Mouse (Mus musculus) neutrophil, adult 5-6 weeks (primary cell): ENCODE results near the gene Mrpl37. TPM values are rescaled to one million over a fixed set of nuclear protein-coding genes. Genes with fewer than 3 reads are reported as not detected.
"Not testable (repeated sequence)": the region's sequence is repeated elsewhere in the genome, so short reads cannot be mapped to it uniquely, and the experiment has no call there.

ENCODE experiments used
- ATAC-seq: fragments of 151-379, 151-347 bp; 2 replicates; pipeline ENCODE4 v1.8.0; 2017; ENCODE audit warnings: mild to moderate bottlenecking, moderate TSS enrichment; ENCODE audit not compliant: insufficient number of reproducible peaks, poor library complexity, low FRiP score, severe bottlenecking; ENCODE audit errors: extremely low read depth
- total RNA-seq: library from RNA; stranded (forward); fragments of 200-1000 nt; gene quantifications from 2 replicates; pipeline ENCODE4 v1.2.3, GENCODE M21; 2017

The Mrpl37 gene
- 26.4 and 31.7 TPM in 2 replicates for total RNA-seq

- ATAC-seq, result peak; percentile 99
These were observed at the start of gene Mrpl37, which contains the start of gene Cyb5rl for GRCm38 (mm10) chr4:107066252-107067124. Gene Mrpl37 (minus strand): TSS chr4:107066868. Gene Cyb5rl (plus strand): TSS chr4:107066988.

DNA sequence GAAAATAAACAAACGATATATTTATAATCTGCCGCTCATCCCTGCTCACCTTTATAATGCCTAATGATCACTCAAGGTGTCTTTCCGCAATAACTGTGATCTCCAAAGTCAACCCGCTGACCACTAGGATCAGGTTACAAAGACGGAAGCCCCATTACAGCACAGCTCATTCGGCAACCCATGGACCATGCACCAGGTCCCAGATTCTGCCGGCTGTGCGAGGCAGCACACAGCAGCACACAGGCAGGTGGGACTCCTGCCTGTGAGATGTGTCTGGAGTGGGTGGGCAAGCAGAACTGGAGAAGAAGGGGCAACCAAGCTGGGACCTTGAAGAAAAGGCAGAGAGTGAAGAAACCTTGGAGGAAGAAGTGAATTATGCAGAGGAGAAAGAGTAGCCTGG is 47.6 kb upstream of the Mrpl37 start:
- ATAC-seq, result no peak

GRCm38 (mm10) chr4:107109181-107109580 is 42.5 kb upstream of the Mrpl37 start:
- not testable (repeated sequence) for ATAC-seq

DNA sequence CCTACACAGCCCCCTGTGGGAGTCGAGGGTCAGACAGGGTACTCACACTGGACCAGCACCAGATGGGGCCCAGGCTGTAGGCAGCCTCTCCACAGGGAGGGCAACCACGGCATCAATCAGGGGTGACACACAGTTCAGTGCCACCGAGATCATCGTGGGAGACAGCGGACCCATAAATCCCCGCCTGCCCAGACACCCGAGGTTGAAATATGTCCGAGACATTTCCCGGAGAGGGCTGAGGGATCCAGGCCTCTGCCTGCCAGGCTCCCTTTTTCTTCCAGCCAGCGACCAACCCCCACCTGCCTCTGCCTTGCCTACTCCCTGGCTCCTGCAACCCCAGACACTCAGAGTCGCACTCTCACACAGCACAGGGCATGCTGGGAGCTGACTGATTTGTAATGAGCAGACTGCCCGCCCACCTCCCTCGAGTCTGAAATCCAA is 41.6 kb upstream of the Mrpl37 start:
- ATAC-seq, result no peak

GRCm38 (mm10) chr4:107106777-107107176 is 40.1 kb upstream of the Mrpl37 start:
- ATAC-seq, result no peak

DNA sequence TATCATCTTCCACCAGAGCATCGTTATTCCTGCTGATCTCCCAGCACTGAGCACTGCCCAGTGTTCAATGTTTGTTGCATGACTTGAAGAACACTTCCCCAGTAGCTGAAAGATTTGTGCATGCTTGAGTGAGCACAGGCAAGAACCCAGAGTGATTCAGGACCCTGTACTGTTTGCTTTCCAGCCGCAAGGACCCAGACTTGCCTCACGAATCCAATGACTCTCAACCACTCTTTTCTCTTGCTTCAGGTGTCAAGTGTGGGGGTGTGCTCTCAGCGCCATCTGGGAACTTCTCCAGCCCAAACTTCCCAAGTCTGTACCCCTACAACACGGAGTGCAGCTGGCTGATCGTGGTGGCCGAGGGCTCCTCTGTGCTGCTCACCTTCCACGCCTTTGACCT is 35.6 kb upstream of the Mrpl37 start:
- ATAC-seq, result no peak

GRCm38 (mm10) chr4:107098791-107099525 is 32.3 kb upstream of the Mrpl37 start:
- no peak for ATAC-seq

- no peak for ATAC-seq
These were observed 31.7 kb upstream of the Mrpl37 start for GRCm38 (mm10) chr4:107098375-107098774.

DNA sequence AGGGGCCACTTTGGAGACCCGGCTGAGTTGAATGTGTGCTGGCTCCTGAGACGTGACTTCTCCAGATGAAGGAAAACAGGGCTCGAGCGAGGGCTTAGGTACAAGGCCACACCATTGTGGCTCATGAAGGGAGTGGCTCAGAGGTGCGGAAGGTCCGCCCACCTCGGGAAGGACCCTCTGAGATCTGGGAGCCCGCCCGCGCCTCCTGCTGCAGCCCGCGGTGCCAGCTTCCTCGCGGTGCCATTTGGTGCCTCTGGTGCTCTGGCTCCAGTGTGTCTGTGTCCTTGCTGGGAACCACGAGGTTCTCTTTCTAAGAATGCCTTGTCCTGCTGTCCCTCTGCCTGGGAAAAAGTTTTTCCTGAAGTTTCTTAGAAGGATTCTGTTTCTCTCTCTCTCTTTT is 31.2 kb upstream of the Mrpl37 start:
- ATAC-seq, result no peak

GRCm38 (mm10) chr4:107096841-107097373 is 30.2 kb upstream of the Mrpl37 start, which contains the start of gene Cdcp2:
Gene Cdcp2 (plus strand): TSS chr4:107096891.
- ATAC-seq, result no peak

GRCm38 (mm10) chr4:107096043-107096442 is 29.4 kb upstream of the Mrpl37 start:
- no peak for ATAC-seq

DNA sequence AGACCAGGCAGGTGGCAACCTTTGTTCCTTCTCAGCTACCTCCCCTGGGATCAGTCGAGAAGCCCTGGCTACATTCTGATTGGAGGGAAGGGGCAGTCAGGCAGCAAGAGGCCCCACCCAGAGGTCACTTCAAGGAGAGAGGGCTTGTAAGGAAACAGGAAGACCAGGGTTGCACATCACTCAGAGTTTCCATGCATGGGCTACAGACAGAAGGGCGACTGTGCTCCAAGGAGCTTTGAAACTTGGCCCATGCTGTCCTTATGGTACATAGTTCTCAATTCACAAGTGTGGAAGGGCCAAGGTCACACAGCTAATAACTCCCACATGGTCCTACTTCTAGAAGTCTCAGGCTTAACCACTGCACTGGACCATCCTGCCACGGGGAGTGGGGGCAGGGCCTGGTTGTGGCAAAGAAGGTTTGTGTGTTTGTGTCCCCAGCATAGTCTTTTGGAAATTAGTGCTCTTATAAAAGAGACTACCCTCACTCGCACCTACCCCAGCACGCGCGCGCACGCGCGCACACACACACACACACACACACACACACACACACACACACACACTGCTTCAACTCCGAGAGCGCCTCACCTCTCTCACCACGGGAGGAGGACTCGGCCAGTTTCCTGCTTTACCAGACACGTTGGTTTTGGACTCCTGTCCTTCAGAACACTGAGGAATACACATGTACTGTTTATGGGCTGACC is 28.0 kb upstream of the Mrpl37 start:
- ATAC-seq, result no peak

GRCm38 (mm10) chr4:107091696-107092095 is 25.0 kb upstream of the Mrpl37 start:
- no peak for ATAC-seq

- no peak for ATAC-seq
These were observed 18.2 kb upstream of the Mrpl37 start for GRCm38 (mm10) chr4:107084858-107085257.

DNA sequence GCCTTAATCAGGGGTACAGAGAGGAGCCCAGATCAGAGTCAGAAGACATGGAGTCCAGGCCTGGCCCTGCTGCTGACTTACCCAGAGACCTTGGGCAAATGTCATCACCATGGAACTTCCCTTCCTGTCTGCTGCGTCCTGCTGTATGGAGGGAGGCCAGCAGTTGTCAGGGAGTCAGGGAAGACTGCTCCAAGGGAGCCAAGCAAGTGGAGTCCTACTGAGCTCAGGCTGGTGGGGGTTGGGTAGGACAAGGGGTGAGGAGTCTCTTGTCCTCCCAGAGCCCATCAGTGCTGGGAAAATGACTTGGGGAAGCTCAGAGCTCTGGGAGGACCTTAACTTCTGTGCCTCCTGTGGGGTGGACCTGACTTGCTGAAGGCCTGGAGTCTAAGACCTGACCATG is 17.7 kb upstream of the Mrpl37 start:
- ATAC-seq, result no peak

GRCm38 (mm10) chr4:107083126-107083525 is 16.5 kb upstream of the Mrpl37 start:
- no peak for ATAC-seq

DNA sequence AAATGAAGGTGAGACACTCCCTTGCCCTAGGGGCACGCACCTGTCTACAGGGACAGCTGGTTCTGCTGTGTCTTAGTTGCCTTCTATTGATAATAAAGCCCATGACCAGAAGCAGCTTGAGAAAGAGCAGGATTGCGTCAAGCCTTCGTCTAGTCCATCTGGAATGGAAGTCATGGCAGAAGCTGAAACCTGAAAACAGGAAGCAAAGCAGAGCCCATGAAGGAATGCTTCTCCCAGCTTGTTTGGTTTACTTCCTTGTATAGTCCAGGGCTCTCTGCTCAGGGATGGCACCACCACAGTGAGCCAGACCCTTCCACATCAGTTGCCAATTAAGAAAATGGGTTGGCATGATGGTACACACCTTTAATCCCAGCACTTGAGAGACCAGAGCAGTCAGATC is 15.5 kb upstream of the Mrpl37 start:
- no peak for ATAC-seq

GRCm38 (mm10) chr4:107079716-107080115 is 13.0 kb upstream of the Mrpl37 start:
- ATAC-seq, result no peak

GRCm38 (mm10) chr4:107078894-107079293 is 12.2 kb upstream of the Mrpl37 start:
- no peak for ATAC-seq
